Mouse (Mus musculus): ENCODE measurements around the gene Gm16867.
"Not testable (repeated sequence)": the region's sequence is repeated elsewhere in the genome, so short reads cannot be mapped to it uniquely, and the experiment has no call there.

GRCm38 (mm10) chr14:69473941-69474646 lies 29.1 kb downstream of the Gm16867 start:
- not testable (repeated sequence) for TF ChIP-seq CTCF, POLR2A (IDR thresholded peaks at IDR 0.05; ENCODE audit: insufficient read depth, low read depth, low read length)
